Mouse (Mus musculus) heart, adult 2 months (tissue): ENCODE data around the gene 4930579G24Rik.
A peak's percentile ranks its signal among the peaks of the same experiment; 100 is the strongest.

ENCODE experiments used
- CTCF ChIP-seq: fragments of 200-600 bp; IDR thresholded peaks from 2 replicates; pipeline ENCODE4 v1.8.1; 2022; ENCODE audit warnings: antibody characterized with exemption, mild to moderate bottlenecking, moderate library complexity
- EP300 ChIP-seq: fragments of 200-500 bp; IDR thresholded peaks from 2 replicates; pipeline ENCODE4 v1.6.1; 2011; ENCODE audit warnings: low read depth, low read length, control low read depth; ENCODE audit not compliant: insufficient read depth
- POLR2A ChIP-seq: fragments of 200-500 bp; IDR thresholded peaks from 2 replicates; pipeline ENCODE4 v1.6.1; 2011; ENCODE audit warnings: mild to moderate bottlenecking, low read depth, low read length, control low read depth; ENCODE audit not compliant: insufficient read depth

DNA sequence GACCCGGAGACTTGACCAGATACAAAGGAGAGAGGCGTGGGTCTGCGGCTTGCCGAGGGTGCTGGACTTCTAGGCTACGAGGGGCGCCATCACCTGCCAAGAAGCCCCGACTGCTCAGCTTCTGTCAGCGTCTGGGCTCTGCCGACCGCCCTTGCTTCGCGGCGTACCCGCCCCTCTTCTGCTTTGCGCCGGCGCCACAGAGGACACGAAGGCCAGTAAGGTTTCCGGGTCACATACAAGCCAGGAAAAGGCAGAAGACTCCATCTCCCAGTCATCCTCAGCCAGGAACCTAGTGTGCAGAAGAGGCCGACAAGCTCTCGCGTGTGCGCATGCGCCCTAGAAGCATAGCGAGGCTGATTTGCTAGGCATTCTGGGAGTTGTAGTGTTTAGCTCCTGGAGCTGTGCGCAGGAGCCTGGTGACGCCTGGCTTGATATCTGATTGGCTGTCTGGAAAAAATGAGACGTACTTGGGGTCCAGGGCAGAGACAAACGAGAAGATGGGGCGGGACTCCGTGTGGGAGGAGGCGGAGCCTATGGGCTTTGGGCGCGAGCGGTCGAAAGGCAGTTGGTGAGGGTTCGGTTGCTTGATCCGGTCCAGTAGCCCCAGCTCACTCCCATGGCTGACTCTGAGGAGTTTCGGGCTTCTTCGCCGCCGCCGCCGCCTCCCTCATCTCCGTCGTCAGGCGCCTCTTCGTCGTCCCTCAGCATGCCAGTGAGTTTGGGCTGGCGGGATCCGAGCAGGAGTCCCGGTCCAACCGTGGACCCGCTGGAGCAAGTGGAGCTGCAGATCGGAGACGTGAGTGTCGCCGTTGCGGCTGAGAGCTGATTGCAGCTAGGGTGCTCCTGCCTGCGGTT lies at the start of gene 4930579G24Rik:
- TF ChIP-seq CTCF: no peak
- TF ChIP-seq EP300: no peak; the same call in 1 of the 2 replicates
- peak; percentile 77 for TF ChIP-seq POLR2A
